Comparison of ENCODE assay signal across 11 mouse cellular contexts in the genomic region with DNA sequence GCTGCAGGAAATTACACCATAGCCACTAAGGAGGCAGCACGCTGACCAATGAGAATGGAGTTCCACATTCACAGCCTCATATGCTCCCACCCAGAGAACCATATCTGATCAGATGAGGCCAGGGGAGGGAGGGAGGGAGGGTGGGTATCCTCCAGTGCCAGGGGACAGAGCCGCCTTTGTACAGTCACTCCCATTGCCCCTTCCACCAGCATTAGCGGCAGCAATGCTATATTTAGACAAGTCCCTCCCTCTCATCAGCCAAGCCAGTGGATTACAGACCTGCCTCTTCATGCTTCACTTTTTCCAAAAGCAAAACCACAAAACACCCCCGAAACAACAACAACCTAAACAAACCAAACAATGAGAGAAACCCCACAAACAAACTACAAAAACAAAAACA. TPM values are rescaled to one million over a fixed set of nuclear protein-coding genes. Genes with fewer than 3 reads are reported as not detected.
A peak's percentile ranks its signal among the peaks of the same experiment; 100 is the strongest.
DNase-seq lines count a peak whose midpoint lies in the region; ATAC-seq and TF ChIP-seq lines count a peak whose summit lies in the region.
"Had no signal": no experiment of that assay in that cellular context is flagged by ENCODE, and none has a peak within 500 bp of the region (broad histone marks: within the 10 kb centered on the region; RNA-seq: fewer than 3 reads in every experiment).

No protein-coding gene starts in this region.

- H3K9me3 ChIP-seq in forebrain, embryonic 13.5 days (replicated peaks) = no peaks in the 10 kb centered on the region
- H3K9me3 ChIP-seq in forebrain, embryonic 10.5 days = no peaks in the 10 kb centered on the region
- H3K9me3 ChIP-seq in lung, postnatal 0 days (ENCODE audit: low read length) = no peaks in the 10 kb centered on the region
- H3K9me3 ChIP-seq in heart, postnatal 0 days (replicated peaks; ENCODE audit: control insufficient read depth, low read length) = no peaks in the 10 kb centered on the region

- H3K4me1 ChIP-seq in forebrain, embryonic 13.5 days = peaks cover 21% of the 10 kb centered on the region
- H3K4me1 ChIP-seq in forebrain, embryonic 10.5 days = peaks cover 29% of the 10 kb centered on the region
- H3K4me1 ChIP-seq in lung, postnatal 0 days (ENCODE audit: insufficient read depth, low read depth, low read length) = peaks cover 10% of the 10 kb centered on the region; the same call in 1 of the 2 replicates
- peaks cover 11% of the 10 kb centered on the region for H3K4me1 ChIP-seq in heart, postnatal 0 days (ENCODE audit: control insufficient read depth, insufficient read depth)

- TF ChIP-seq CTCF in lung, postnatal 0 days (IDR thresholded peaks at IDR 0.05) = no peak
- no peak for TF ChIP-seq CTCF in heart, postnatal 0 days (IDR thresholded peaks at IDR 0.05; ENCODE audit: low read depth)

- H3K4me3 ChIP-seq in forebrain, embryonic 13.5 days = no peak overlapping the region
- no peak overlapping the region for H3K4me3 ChIP-seq in forebrain, embryonic 10.5 days
- H3K4me3 ChIP-seq in lung, postnatal 0 days (ENCODE audit: low read depth, low read length) = no peak overlapping the region
- H3K4me3 ChIP-seq in heart, postnatal 0 days (ENCODE audit: low read depth, low read length) = peak overlapping the region; percentile 27
- no peak overlapping the region for H3K4me3 ChIP-seq in myocyte

- no peak for DNase-seq in forebrain, embryonic 10.5 days (ENCODE audit: extremely low spot score, low spot score)
- DNase-seq in lung, postnatal 0 days (ENCODE audit: low spot score) = no peak
- DNase-seq in lung, postnatal 10 days = no peak
- peak; percentile 80 for DNase-seq in heart, postnatal 0 days (ENCODE audit: low spot score)
- no peak for DNase-seq in layer of hippocampus, postnatal 14 days (ENCODE audit: low spot score in 2 of 2)
- no peak for DNase-seq in adrenal gland, adult 18-20 months (ENCODE audit: low spot score in 2 of 2)
- DNase-seq: cerebellum, postnatal 14 days; spleen, adult 18-20 months had no signal

- peaks cover 7% of the 10 kb centered on the region; the same call in 1 of the 2 replicates for H3K27me3 ChIP-seq in forebrain, embryonic 13.5 days
- no peaks in the 10 kb centered on the region for H3K27me3 ChIP-seq in forebrain, embryonic 10.5 days (ENCODE audit: poor library complexity, severe bottlenecking)
- H3K27me3 ChIP-seq in lung, postnatal 0 days (replicated peaks; ENCODE audit: insufficient read depth, low read length) = no peaks in the 10 kb centered on the region
- no peaks in the 10 kb centered on the region for H3K27me3 ChIP-seq in heart, postnatal 0 days (ENCODE audit: control insufficient read depth, insufficient read depth, low read length)
- no peaks in the 10 kb centered on the region for H3K27me3 ChIP-seq in myocyte (ENCODE audit: control insufficient read depth, insufficient read depth, insufficient read length)

- peak; percentile 39; the same call in 1 of the 2 replicates for ATAC-seq in forebrain, embryonic 13.5 days
- peak; percentile 30; the same call in 1 of the 2 replicates for ATAC-seq in lung, postnatal 0 days
- ATAC-seq in heart, postnatal 0 days (ENCODE audit: insufficient read depth, low read depth) = peak; percentile 89

- H3ac ChIP-seq in myocyte (ENCODE audit: control insufficient read depth, insufficient read length) = no peak overlapping the region

- H3K79me2 ChIP-seq in myocyte (ENCODE audit: control insufficient read depth, insufficient read depth) = peaks cover 12% of the 10 kb centered on the region

- no peak overlapping the region for H3K9ac ChIP-seq in forebrain, embryonic 13.5 days
- no peak overlapping the region for H3K9ac ChIP-seq in lung, postnatal 0 days (replicated peaks; ENCODE audit: low read depth)
- H3K9ac ChIP-seq in heart, postnatal 0 days (replicated peaks; ENCODE audit: low read depth, low read length) = peak overlapping the region; percentile 31; the same call in 1 of the 2 replicates

- TF ChIP-seq EP300 in lung, postnatal 0 days (IDR thresholded peaks at IDR 0.05) = no peak
- no peak for TF ChIP-seq EP300 in heart, postnatal 0 days (IDR thresholded peaks at IDR 0.05; ENCODE audit: low read depth)

- H3K4me2 ChIP-seq in forebrain, embryonic 13.5 days = no peak overlapping the region
- H3K4me2 ChIP-seq in lung, postnatal 0 days (replicated peaks; ENCODE audit: low read depth, low read length) = 0 out of 2 replicates have a peak overlapping the region, but pooled peaks have one; percentile 9
- peak overlapping the region; percentile 58 for H3K4me2 ChIP-seq in heart, postnatal 0 days (ENCODE audit: low read depth, low read length)
- H3K4me2 ChIP-seq in myocyte (ENCODE audit: low read depth) = peak overlapping the region; percentile 73

- H3K36me3 ChIP-seq in forebrain, embryonic 13.5 days (ENCODE audit: poor library complexity, severe bottlenecking) = no peaks in the 10 kb centered on the region
- H3K36me3 ChIP-seq in forebrain, embryonic 10.5 days (replicated peaks) = no peaks in the 10 kb centered on the region
- no peaks in the 10 kb centered on the region for H3K36me3 ChIP-seq in lung, postnatal 0 days (ENCODE audit: insufficient read depth, low read length)
- H3K36me3 ChIP-seq in heart, postnatal 0 days (replicated peaks; ENCODE audit: control insufficient read depth, insufficient read depth, low read length) = no peaks in the 10 kb centered on the region
- H3K36me3 ChIP-seq in myocyte (ENCODE audit: control insufficient read depth, insufficient read depth) = no peaks in the 10 kb centered on the region

- no peak for TF ChIP-seq POLR2A in myocyte (IDR thresholded peaks at IDR 0.05; ENCODE audit: insufficient read length, low read depth)

- no peak overlapping the region for H3K27ac ChIP-seq in forebrain, embryonic 13.5 days
- no peak overlapping the region for H3K27ac ChIP-seq in forebrain, embryonic 10.5 days
- H3K27ac ChIP-seq in lung, postnatal 0 days (ENCODE audit: low read length) = no peak overlapping the region
- H3K27ac ChIP-seq in heart, postnatal 0 days (ENCODE audit: low read depth) = peak overlapping the region; percentile 80

- WGBS in forebrain, embryonic 13.5 days = 67% methylated on average over 4 of the region's 4 CpGs
- 64% methylated on average over 4 of the region's 4 CpGs for WGBS in forebrain, embryonic 10.5 days
- 42% methylated on average over 4 of the region's 4 CpGs for WGBS in lung, postnatal 0 days
- 20% methylated on average over 4 of the region's 4 CpGs for WGBS in heart, postnatal 0 days

TF ChIP-seq in myocyte, 11 proteins besides CTCF, POLR2A, EP300 and RAD21:
- no peak for TF ChIP-seq USF1 (IDR thresholded peaks at IDR 0.05; ENCODE audit: low read depth)
- peak; percentile 75 for TF ChIP-seq SRF (IDR thresholded peaks at IDR 0.05; ENCODE audit: control insufficient read depth, insufficient read length, low read depth)
TF ChIP-seq in myocyte: peak in this region for 1.

RNA-seq across cellular contexts. Expression of a gene that starts 30.2 kb away (rescaled TPM):
- polyA plus RNA-seq in forebrain, embryonic 13.5 days (2015; fragmentation: Nextera tagmentation; extraction: Ambion mirVana) = 3.6 and 3.7 TPM in 2 replicates
- 1.8 and 2.2 TPM in 2 replicates for polyA plus RNA-seq in forebrain, embryonic 10.5 days (2016; fragmentation: Nextera tagmentation; extraction: Ambion mirVana)
- 9.7 and 12.0 TPM in 2 replicates for polyA plus RNA-seq in lung, postnatal 0 days (2015; fragmentation: Nextera tagmentation; extraction: Ambion mirVana)
- total RNA-seq in heart, postnatal 0 days (2014; rRNA removed; ENCODE audit: low replicate concordance) = 20.5 and 30.8 TPM in 2 replicates
- 38.7 and 42.5 TPM in 2 replicates for polyA plus RNA-seq in heart, postnatal 0 days (2015; fragmentation: Nextera tagmentation; extraction: Ambion mirVana)
- polyA plus RNA-seq in myocyte (2012; fragmentation: generic; extraction: Trizol) = 191 TPM
- 10 to 100 TPM in 1 of 2 experiments, 1 to 10 TPM in 1; 8.9 to 12.2 TPM for total RNA-seq in layer of hippocampus, postnatal 14 days (2021)
- total RNA-seq in adrenal gland, adult 18-20 months (2021) = 1 to 10 TPM; 2.3 to 3.5 TPM
- total RNA-seq: megakaryocyte progenitor cell, adult 5-6 weeks had no signal

Comparison
In these comparisons a context has a peak if more than half of its experiments do, and no peak if none do; other contexts are left out.
1. ATAC-seq: peak in every context shown above with its lines; median percentile 89 in heart, postnatal 0 days; 39 in forebrain, embryonic 13.5 days; 30 in lung, postnatal 0 days.